Mouse (Mus musculus): ENCODE results near the gene Gm45713. TPM values are rescaled to one million over a fixed set of nuclear protein-coding genes. Genes with fewer than 3 reads are reported as not detected.
"Not testable (repeated sequence)": the region's sequence is repeated elsewhere in the genome, so short reads cannot be mapped to it uniquely, and the experiment has no call there.

The Gm45713 gene
- polyA plus RNA-seq, 1 experiment: 0.44 TPM

GRCm38 (mm10) chr7:45095965-45096364, 40.1 kb downstream of the Gm45713 start:
- DNase-seq (ENCODE audit: low spot score): not testable (repeated sequence)

GRCm38 (mm10) chr7:45095367-45095766, 40.7 kb downstream of the Gm45713 start:
- no peak for DNase-seq (ENCODE audit: low spot score)

GRCm38 (mm10) chr7:45094121-45094520, 41.9 kb downstream of the Gm45713 start:
- DNase-seq (ENCODE audit: low spot score): no peak

- no peak for DNase-seq (ENCODE audit: low spot score)
Observed at GRCm38 (mm10) chr7:45093516-45093905, 42.5 kb downstream of the Gm45713 start.

- no peak for DNase-seq (ENCODE audit: low spot score)
Observed at GRCm38 (mm10) chr7:45092828-45093515, 43.1 kb downstream of the Gm45713 start.

- no peak for DNase-seq (ENCODE audit: low spot score)
Observed at GRCm38 (mm10) chr7:45092048-45092447, 44.0 kb downstream of the Gm45713 start, which contains the start of gene Rcn3. Gene Rcn3, minus strand, starts transcription at chr7:45092221.

GRCm38 (mm10) chr7:45091001-45091990, 44.7 kb downstream of the Gm45713 start:
- DNase-seq (ENCODE audit: low spot score): no peak

GRCm38 (mm10) chr7:45090251-45090977, 45.6 kb downstream of the Gm45713 start:
- DNase-seq (ENCODE audit: low spot score): no peak

- no peak for DNase-seq (ENCODE audit: low spot score)
Observed at GRCm38 (mm10) chr7:45088597-45088996, 47.4 kb downstream of the Gm45713 start.

GRCm38 (mm10) chr7:45086084-45086483, 49.9 kb downstream of the Gm45713 start:
- DNase-seq (ENCODE audit: low spot score): no peak

GRCm38 (mm10) chr7:45083300-45083890, 52.6 kb downstream of the Gm45713 start:
- DNase-seq (ENCODE audit: low spot score): no peak

- no peak for DNase-seq (ENCODE audit: low spot score)
Observed at GRCm38 (mm10) chr7:45082401-45083299, 53.4 kb downstream of the Gm45713 start.

- no peak for DNase-seq (ENCODE audit: low spot score)
Observed at GRCm38 (mm10) chr7:45081016-45081415, 55.0 kb downstream of the Gm45713 start.

GRCm38 (mm10) chr7:45079856-45080255, 56.2 kb downstream of the Gm45713 start:
- peak; percentile 79 for DNase-seq (ENCODE audit: low spot score)

- DNase-seq (ENCODE audit: low spot score): peak; percentile 51
Observed at GRCm38 (mm10) chr7:45078513-45078912, 57.5 kb downstream of the Gm45713 start.

- no peak for DNase-seq (ENCODE audit: low spot score)
Observed at GRCm38 (mm10) chr7:45077829-45078228, 58.2 kb downstream of the Gm45713 start.

- no peak for DNase-seq (ENCODE audit: low spot score)
Observed at GRCm38 (mm10) chr7:45077322-45077721, 58.7 kb downstream of the Gm45713 start.

- DNase-seq (ENCODE audit: low spot score): no peak
Observed at GRCm38 (mm10) chr7:45076501-45076900, 59.5 kb downstream of the Gm45713 start.
